Mouse (Mus musculus) spleen, adult 2 months (tissue): Measurements from ENCODE around the gene Tmbim7. TPM values are rescaled to one million over a fixed set of nuclear protein-coding genes. Genes with fewer than 3 reads are reported as not detected.
A peak's percentile ranks its signal among the peaks of the same experiment; 100 is the strongest.
"Not testable (repeated sequence)": the region's sequence is repeated elsewhere in the genome, so short reads cannot be mapped to it uniquely, and the experiment has no call there.

Experiments
- DNase-seq, 2 experiments: peaks; one replicate each; pipeline versions ENCODE4 v3.0.0 to v3.0.0-alpha.2; 2012 to 2021; ENCODE audit warnings: low spot score in 2 of 2, low read depth in 1 of 2
- H3K27ac ChIP-seq: fragments of 200-500 bp; 2 replicates; pipeline ENCODE4 v1.5.1; 2012; ENCODE audit warnings: low read length, inconsistent platforms; ENCODE audit not compliant: insufficient read depth
- H3K27me3 ChIP-seq: fragments of 200-500 bp; 2 replicates; pipeline ENCODE4 v1.6.1; 2012; ENCODE audit warnings: mild to moderate bottlenecking, moderate library complexity, low read length, inconsistent platforms; ENCODE audit not compliant: control insufficient read depth, insufficient read depth
- H3K36me3 ChIP-seq: fragments of 200-500 bp; 2 replicates; pipeline ENCODE4 v1.6.1; 2012; ENCODE audit warnings: mild to moderate bottlenecking, low read length, inconsistent platforms; ENCODE audit not compliant: control insufficient read depth, insufficient read depth
- H3K4me1 ChIP-seq: fragments of 200-500 bp; 2 replicates; pipeline ENCODE4 v1.6.1; 2011; ENCODE audit warnings: inconsistent platforms; ENCODE audit not compliant: control insufficient read depth, insufficient read depth, insufficient read length
- H3K4me3 ChIP-seq: fragments of 200-500 bp; 2 replicates; pipeline ENCODE4 v1.5.1; 2011; ENCODE audit warnings: mild to moderate bottlenecking, inconsistent platforms; ENCODE audit not compliant: insufficient read depth, insufficient read length; ENCODE audit errors: extremely low read depth
- CTCF ChIP-seq: fragments of 200-500 bp; IDR thresholded peaks from 2 replicates; pipeline ENCODE4 v1.5.1; 2011; ENCODE audit warnings: mild to moderate bottlenecking, inconsistent platforms; ENCODE audit not compliant: insufficient read depth, insufficient read length, insufficient replicate concordance; ENCODE audit errors: extremely low read depth
- POLR2A ChIP-seq: fragments of 200-500 bp; IDR thresholded peaks from 2 replicates; pipeline ENCODE4 v1.6.1; 2011; ENCODE audit warnings: low read depth, low read length, inconsistent platforms
- WGBS: fragments of 180-500 bp; shearing (Covaris S2); methylation state at CpG from one replicate; pipeline ENCODE4 v1.1.7; 2018; 5-methylcytosine and 5-hydroxymethylcytosine counted together
- polyA plus RNA-seq: library from polyadenylated mRNA; depleted of rRNA; stranded (reverse); fragments of >200 nt; gene quantifications from 2 replicates; pipeline ENCODE4 v1.2.3, GENCODE M21; 2012

Tmbim7 gene
- polyA plus RNA-seq, 1 experiment, result not detected

GRCm38 (mm10) chr5:3646991-3647707 is 3.8 kb upstream of the Tmbim7 start:
- H3K27ac ChIP-seq, result peak overlapping the region; percentile 91
- peak; percentile 56 to 62 for DNase-seq
- WGBS, result 1% methylated on average over 58 of the region's 60 CpGs
- H3K4me3 ChIP-seq, result peak overlapping the region; percentile 88
- TF ChIP-seq CTCF (peak; percentile 61; the same call in 1 of the 2 replicates), POLR2A (no peak)
- no peaks in the 10 kb centered on the region for H3K4me1 ChIP-seq
- H3K36me3 ChIP-seq, result peaks cover 13% of the 10 kb centered on the region
- no peaks in the 10 kb centered on the region for H3K27me3 ChIP-seq

- Histone ChIP-seq H3K27ac (peak overlapping the region; percentile 91), H3K36me3 (peaks cover 12% of the 10 kb centered on the region), H3K4me1 (no peaks in the 10 kb centered on the region), H3K27me3 (no peaks in the 10 kb centered on the region), H3K4me3 (peak overlapping the region; percentile 88)
- under 1% methylated on average over 33 of the region's 46 CpGs for WGBS
- TF ChIP-seq POLR2A (no peak; the same call in 1 of the 2 replicates), CTCF (0 out of 2 replicates have a peak, but pooled peaks have one; percentile 6)
- peak; percentile 76 to 91 for DNase-seq
These were observed 3.3 kb upstream of the Tmbim7 start for GRCm38 (mm10) chr5:3647708-3648121.

GRCm38 (mm10) chr5:3648206-3648848 is 2.7 kb upstream of the Tmbim7 start:
- no peak overlapping the region for H3K4me3 ChIP-seq
- TF ChIP-seq POLR2A, result no peak
- TF ChIP-seq CTCF, result no peak
- no peaks in the 10 kb centered on the region for H3K27me3 ChIP-seq
- DNase-seq, result no peak
- WGBS, result 50% methylated on average over 4 of the region's 4 CpGs
- no peaks in the 10 kb centered on the region for H3K4me1 ChIP-seq
- H3K27ac ChIP-seq, result no peak overlapping the region
- H3K36me3 ChIP-seq, result peaks cover 9% of the 10 kb centered on the region

- Histone ChIP-seq H3K4me3 (no peak overlapping the region), H3K27me3 (no peaks in the 10 kb centered on the region), H3K4me1 (no peaks in the 10 kb centered on the region), H3K27ac (no peak overlapping the region), H3K36me3 (peaks cover 7% of the 10 kb centered on the region)
- no peak for DNase-seq
- 67% methylated on average over 4 of the region's 4 CpGs for WGBS
- no peak for TF ChIP-seq CTCF
- TF ChIP-seq POLR2A, result no peak
These were observed 2.2 kb upstream of the Tmbim7 start for GRCm38 (mm10) chr5:3648849-3649210.

- 63% methylated on average over 5 of the region's 5 CpGs for WGBS
- no peak for TF ChIP-seq CTCF
These were observed 640 bp downstream of the Tmbim7 start for GRCm38 (mm10) chr5:3651621-3652020.

GRCm38 (mm10) chr5:3652903-3653575 is 2.1 kb downstream of the Tmbim7 start:
- not testable (repeated sequence) for DNase-seq, H3K4me1 ChIP-seq, H3K27ac ChIP-seq, H3K36me3 ChIP-seq, H3K4me3 ChIP-seq, H3K27me3 ChIP-seq
- 86% methylated on average over 18 of the region's 25 CpGs for WGBS

More at GRCm38 (mm10) chr5:3651621-3652020, 640 bp downstream of the Tmbim7 start:
- Histone ChIP-seq H3K27me3 (no peaks in the 10 kb centered on the region), H3K27ac (no peak overlapping the region), H3K4me3 (no peak overlapping the region), H3K36me3 (no peaks in the 10 kb centered on the region), H3K4me1 (no peaks in the 10 kb centered on the region)
- DNase-seq, result no peak
